Mouse (Mus musculus): ENCODE results near the gene Tubgcp5.

DNA sequence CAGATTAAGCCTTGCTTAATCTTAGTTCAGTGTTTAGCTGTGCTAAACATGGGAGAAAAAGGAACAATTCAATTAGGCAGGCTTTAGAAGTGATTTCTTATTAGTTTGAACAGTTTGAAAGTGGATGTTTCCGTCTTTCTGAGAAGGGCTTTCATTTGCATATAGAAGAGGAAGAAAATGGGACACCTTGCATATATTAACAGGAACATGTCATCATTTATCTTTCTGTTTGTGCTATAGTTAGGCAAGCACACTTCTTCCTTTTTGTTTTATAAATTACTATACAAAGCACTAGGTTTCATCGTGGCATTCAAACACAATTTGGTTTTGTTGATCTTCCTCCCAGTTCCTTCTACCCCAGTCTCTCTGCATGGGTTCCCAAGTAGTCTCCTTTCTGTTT, 63.8 kb downstream of the Tubgcp5 start:
- TF ChIP-seq EP300 (IDR thresholded peaks at IDR 0.05; ENCODE audit: insufficient read depth, low read depth, low read length) (no peak), POLR2A (IDR thresholded peaks at IDR 0.05; ENCODE audit: insufficient read depth, low read length) (no peak)

Measured in ES-Bruce4 (cell line).